Mouse (Mus musculus) liver, embryonic 11.5 days (tissue): ENCODE measurements around the gene Dnajc27. TPM values are rescaled to one million over a fixed set of nuclear protein-coding genes. Genes with fewer than 3 reads are reported as not detected.

Source experiments
- ATAC-seq: fragments of 200-750 bp; cut with Nextera tagmentation; replicated peaks from 2 replicates; pipeline ENCODE4 v1.8.0; 2017; ENCODE audit warnings: moderate number of reproducible peaks, mild to moderate bottlenecking, moderate TSS enrichment, moderate library complexity; ENCODE audit not compliant: low FRiP score
- DNase-seq: peaks from one replicate; pipeline ENCODE4 v3.0.0-alpha.2; 2017; ENCODE audit warnings: low spot score
- H3K27ac ChIP-seq: fragments of 300-500 bp; sonication (generic); 2 replicates; pipeline ENCODE4 v1.5.1; 2014; ENCODE audit warnings: mild to moderate bottlenecking, low read depth, low read length, control low read depth
- H3K27me3 ChIP-seq: fragments of 300-500 bp; sonication (generic); replicated peaks from 2 replicates; pipeline ENCODE4 v1.6.1; 2014; ENCODE audit warnings: low read length, mixed read lengths; ENCODE audit not compliant: control insufficient read depth, insufficient read depth
- H3K36me3 ChIP-seq: fragments of 300-500 bp; sonication (generic); 2 replicates; pipeline ENCODE4 v1.6.1; 2014; ENCODE audit warnings: mild to moderate bottlenecking, low read length, moderate library complexity, mixed read lengths; ENCODE audit not compliant: control insufficient read depth, insufficient read depth
- H3K4me1 ChIP-seq: fragments of 300-500 bp; sonication (generic); replicated peaks from 2 replicates; pipeline ENCODE4 v1.6.1; 2014; ENCODE audit warnings: low read length, mixed read lengths; ENCODE audit not compliant: control insufficient read depth, insufficient read depth
- H3K4me2 ChIP-seq: fragments of 300-500 bp; sonication (generic); 2 replicates; pipeline ENCODE4 v1.6.1; 2014; ENCODE audit warnings: mild to moderate bottlenecking, control low read depth, moderate library complexity
- H3K4me3 ChIP-seq: fragments of 300-500 bp; sonication (generic); 2 replicates; pipeline ENCODE4 v1.5.1; 2014; ENCODE audit warnings: low read depth, low read length, control low read depth
- H3K9ac ChIP-seq: fragments of 300-500 bp; sonication (generic); 2 replicates; pipeline ENCODE4 v1.6.1; 2014; ENCODE audit warnings: low read depth, low read length, control low read depth
- H3K9me3 ChIP-seq: fragments of 300-500 bp; sonication (generic); 2 replicates; pipeline ENCODE4 v1.6.1; 2016; ENCODE audit warnings: low read length, inconsistent platforms, mixed read lengths; ENCODE audit not compliant: control insufficient read depth
- WGBS: fragments of 180-500 bp; shearing (Covaris S2); extraction: QIAGEN DNeasy Blood & Tissue Kit; methylation state at CpG from one replicate; pipeline ENCODE4 v1.1.7; 2014; 5-methylcytosine and 5-hydroxymethylcytosine counted together
- polyA plus RNA-seq: library from polyadenylated mRNA; unstranded; fragments of >200 nt; fragmentation: Nextera tagmentation; extraction: Ambion mirVana; gene quantifications from 2 replicates; pipeline ENCODE4 v1.2.1, GENCODE M21; 2014

The Dnajc27 gene
- polyA plus RNA-seq, 1 experiment from 2014 or later = 5.7 TPM

DNA sequence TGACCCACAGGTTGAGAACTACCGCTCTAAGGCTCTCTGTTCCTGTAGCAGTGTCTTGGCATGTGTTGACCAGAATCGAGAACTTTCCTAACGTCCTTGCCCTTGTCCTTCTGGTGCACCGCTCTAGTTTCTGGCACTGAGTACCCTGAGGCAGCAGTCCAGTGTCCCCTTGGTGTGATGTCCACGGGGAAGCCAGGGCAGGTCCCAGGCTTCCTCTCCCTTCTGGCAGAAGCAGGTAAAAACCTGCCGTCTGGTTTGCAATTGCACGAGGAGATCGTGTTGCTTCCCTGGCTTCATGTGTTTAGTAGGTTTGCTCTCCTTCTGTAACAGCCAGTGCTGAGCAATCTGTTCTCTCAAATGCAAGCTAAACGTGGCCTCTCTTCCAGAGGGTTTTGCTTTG lies 10.7 kb upstream of the Dnajc27 start:
- no peaks in the 10 kb centered on the region for H3K27me3 ChIP-seq
- H3K36me3 ChIP-seq = no peaks in the 10 kb centered on the region
- H3K4me3 ChIP-seq = no peak overlapping the region
- H3K9me3 ChIP-seq = no peaks in the 10 kb centered on the region
- no peak overlapping the region for H3K9ac ChIP-seq
- no peak overlapping the region for H3K27ac ChIP-seq
- 77% methylated on average over 9 of the region's 9 CpGs for WGBS
- H3K4me1 ChIP-seq = no peaks in the 10 kb centered on the region
- ATAC-seq = no peak
- no peak for DNase-seq
- no peak overlapping the region for H3K4me2 ChIP-seq

DNA sequence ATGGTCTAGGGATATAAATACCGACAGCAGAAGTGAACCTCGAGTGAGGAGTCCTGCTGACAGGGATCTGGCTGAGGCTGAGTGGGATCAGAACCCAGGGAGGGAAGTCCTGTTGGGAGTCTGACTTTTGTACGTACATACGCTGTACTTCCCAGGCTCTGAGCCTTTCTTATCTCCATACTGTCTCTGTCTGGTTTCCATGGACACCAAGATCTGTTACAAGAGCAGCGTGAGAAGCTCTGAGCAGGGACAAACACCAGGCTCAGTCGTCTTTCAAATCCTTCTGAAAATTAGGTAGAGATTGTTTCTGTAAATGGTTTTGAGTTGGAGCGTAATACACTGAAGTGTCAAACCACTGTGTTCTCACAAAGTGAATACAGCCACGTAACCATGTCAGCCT lies 7.0 kb upstream of the Dnajc27 start:
- Histone ChIP-seq H3K4me1 (no peaks in the 10 kb centered on the region), H3K27me3 (no peaks in the 10 kb centered on the region), H3K9me3 (no peaks in the 10 kb centered on the region), H3K4me3 (no peak overlapping the region), H3K36me3 (no peaks in the 10 kb centered on the region), H3K27ac (no peak overlapping the region), H3K9ac (no peak overlapping the region), H3K4me2 (no peak overlapping the region)
- DNase-seq = no peak
- no peak for ATAC-seq
- WGBS = 55% methylated on average over 8 of the region's 8 CpGs

DNA sequence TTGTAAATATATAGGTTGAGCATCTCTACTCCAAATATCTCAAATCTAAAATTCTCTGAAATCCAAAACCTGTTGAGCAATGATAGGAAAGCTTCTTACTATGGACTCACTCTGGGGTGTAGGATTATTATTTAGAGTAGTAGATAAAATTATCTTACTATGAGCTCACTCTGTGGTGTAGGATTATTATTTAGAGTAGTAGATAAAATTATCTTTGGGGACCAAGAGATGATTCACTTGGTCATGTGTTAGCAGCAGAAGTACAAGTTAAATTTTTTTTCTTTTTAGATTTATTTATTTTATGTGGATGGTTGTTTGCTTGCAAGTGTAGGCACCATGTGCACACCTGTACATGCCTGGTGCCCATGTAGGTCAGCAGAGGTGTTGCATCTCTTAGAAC lies 6.0 kb upstream of the Dnajc27 start:
- ATAC-seq = no peak
- H3K9me3 ChIP-seq = no peaks in the 10 kb centered on the region
- no peaks in the 10 kb centered on the region for H3K36me3 ChIP-seq
- H3K27ac ChIP-seq = no peak overlapping the region
- H3K9ac ChIP-seq = no peak overlapping the region
- DNase-seq = no peak
- no peaks in the 10 kb centered on the region for H3K4me1 ChIP-seq
- H3K4me3 ChIP-seq = no peak overlapping the region
- no peaks in the 10 kb centered on the region for H3K27me3 ChIP-seq
- no peak overlapping the region for H3K4me2 ChIP-seq

DNA sequence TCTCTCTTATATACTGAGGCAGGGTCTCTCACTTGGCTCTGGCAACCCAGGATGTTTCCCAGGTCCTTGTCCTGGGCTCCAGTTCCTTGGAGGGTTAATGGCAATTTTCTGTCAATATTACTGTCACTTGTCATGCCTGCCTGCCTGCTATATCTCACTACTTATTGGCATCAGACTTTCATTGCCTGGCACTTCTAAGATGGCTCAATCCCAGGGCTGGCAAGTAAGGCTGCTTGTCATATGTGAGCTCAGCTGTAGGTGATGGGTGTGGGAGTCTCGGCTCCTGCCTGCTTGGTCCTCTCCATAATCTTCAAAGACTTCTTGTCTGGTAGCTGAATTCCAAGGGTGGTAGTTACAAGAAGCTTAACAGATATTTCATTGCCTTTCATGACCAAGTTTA lies 4.3 kb upstream of the Dnajc27 start:
- Histone ChIP-seq H3K27ac (no peak overlapping the region), H3K9me3 (no peaks in the 10 kb centered on the region), H3K36me3 (no peaks in the 10 kb centered on the region), H3K4me1 (0 out of 2 replicates have a peak, but pooled peaks cover 2% of the 10 kb centered on the region), H3K27me3 (no peaks in the 10 kb centered on the region), H3K9ac (no peak overlapping the region), H3K4me3 (no peak overlapping the region), H3K4me2 (no peak overlapping the region)
- no peak for DNase-seq
- ATAC-seq = no peak
- 62% methylated on average over 1 of the region's 1 CpGs for WGBS

DNA sequence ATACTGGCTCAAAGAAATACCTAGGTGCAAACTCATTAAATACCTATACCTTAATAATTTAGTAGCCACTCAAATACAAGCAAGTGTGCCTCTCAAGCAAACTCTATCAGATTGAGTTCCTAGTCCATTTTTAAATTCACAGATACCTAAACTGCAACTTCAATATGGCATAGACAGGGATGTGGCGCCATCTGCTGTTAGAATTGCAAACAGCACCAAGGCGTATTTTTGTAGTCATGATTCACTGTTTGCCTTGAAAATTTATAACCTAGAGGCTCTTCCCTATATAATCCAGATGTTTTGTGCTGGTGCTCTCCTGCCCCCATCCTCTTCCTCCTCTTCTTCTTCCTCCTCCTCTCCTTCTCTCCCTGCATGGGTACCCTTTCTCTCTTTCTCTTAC lies 2.1 kb upstream of the Dnajc27 start:
- 1% methylated on average over 2 of the region's 2 CpGs for WGBS
- Histone ChIP-seq H3K27ac (no peak overlapping the region), H3K9ac (no peak overlapping the region), H3K27me3 (no peaks in the 10 kb centered on the region), H3K4me1 (0 out of 2 replicates have a peak, but pooled peaks cover 2% of the 10 kb centered on the region), H3K9me3 (no peaks in the 10 kb centered on the region), H3K36me3 (no peaks in the 10 kb centered on the region), H3K4me2 (no peak overlapping the region), H3K4me3 (no peak overlapping the region)
- peak; percentile 70 for DNase-seq
- no peak for ATAC-seq

DNA sequence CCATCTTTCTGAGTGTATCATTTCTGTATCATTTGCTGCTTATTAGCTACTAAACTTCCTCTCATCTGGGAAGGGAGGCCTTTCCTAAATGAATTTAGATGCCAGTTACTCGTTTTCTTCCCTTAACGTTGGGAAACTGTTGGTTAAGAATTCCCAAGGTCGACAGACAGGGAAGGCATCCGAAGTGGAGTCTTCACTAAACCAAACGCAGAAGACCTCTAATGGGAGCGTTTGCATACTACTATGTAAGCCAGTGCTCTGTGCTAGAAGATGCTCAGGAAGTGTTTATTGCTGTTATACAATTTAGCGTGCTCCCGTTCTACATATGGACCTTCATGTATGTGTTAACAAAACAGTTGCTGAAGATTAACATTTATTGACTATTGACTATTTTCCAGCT lies 1.1 kb downstream of the Dnajc27 start:
- Histone ChIP-seq H3K27ac (no peak overlapping the region), H3K9me3 (no peaks in the 10 kb centered on the region), H3K9ac (no peak overlapping the region), H3K27me3 (no peaks in the 10 kb centered on the region), H3K4me2 (peak overlapping the region; percentile 73), H3K36me3 (peaks cover 3% of the 10 kb centered on the region; the same call in 1 of the 2 replicates), H3K4me1 (0 out of 2 replicates have a peak, but pooled peaks cover 2% of the 10 kb centered on the region), H3K4me3 (no peak overlapping the region)
- WGBS = 73% methylated on average over 8 of the region's 8 CpGs
- DNase-seq (no peak), ATAC-seq (no peak)

DNA sequence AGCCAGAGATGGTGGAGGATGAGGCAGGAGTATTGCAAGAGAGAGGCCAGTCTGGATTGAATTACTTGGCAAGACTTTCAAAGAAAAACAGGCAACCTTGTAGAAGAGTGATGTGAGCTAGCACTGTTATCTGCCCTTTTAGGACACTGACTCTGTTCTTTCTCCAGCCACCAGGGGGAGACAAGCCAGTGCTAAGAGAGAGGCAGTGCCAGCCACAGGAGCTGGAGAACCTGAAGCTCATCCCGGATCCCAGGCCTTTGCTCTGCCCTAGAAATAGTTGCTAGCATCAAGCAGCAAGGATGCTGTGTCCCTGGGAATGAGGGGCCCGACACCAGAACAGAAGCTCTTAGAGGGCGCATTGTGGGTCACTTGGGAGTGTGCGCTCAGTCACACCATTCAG lies 25.0 kb downstream of the Dnajc27 start:
- Histone ChIP-seq H3K9me3 (no peaks in the 10 kb centered on the region), H3K27ac (no peak overlapping the region), H3K27me3 (no peaks in the 10 kb centered on the region), H3K4me1 (no peaks in the 10 kb centered on the region), H3K4me3 (no peak overlapping the region), H3K9ac (no peak overlapping the region), H3K4me2 (no peak overlapping the region), H3K36me3 (peaks cover 15% of the 10 kb centered on the region)
- ATAC-seq = no peak
- DNase-seq = no peak
- 86% methylated on average over 4 of the region's 4 CpGs for WGBS

DNA sequence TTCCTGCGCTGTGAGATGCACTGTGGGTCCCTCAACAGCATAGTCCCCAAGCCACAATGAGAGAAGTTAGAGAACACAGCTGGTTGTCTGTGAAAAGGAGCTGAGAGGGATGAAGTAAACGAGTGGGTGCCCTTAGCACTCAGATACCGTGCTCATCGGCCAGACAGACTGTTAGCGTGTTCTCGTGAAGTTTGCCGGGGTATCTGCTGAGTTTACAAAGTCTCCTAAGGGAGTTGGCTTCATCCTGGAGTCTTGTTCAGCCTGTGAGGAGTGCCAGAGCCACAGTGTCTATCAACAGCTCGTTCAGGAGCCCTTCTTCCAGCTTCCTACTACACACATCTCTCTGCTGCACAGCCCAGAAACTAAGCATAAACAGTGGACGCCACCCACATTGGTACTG lies 33.7 kb downstream of the Dnajc27 start:
- Histone ChIP-seq H3K4me2 (no peak overlapping the region), H3K4me1 (no peaks in the 10 kb centered on the region), H3K9me3 (no peaks in the 10 kb centered on the region), H3K9ac (no peak overlapping the region), H3K36me3 (no peaks in the 10 kb centered on the region), H3K27ac (no peak overlapping the region), H3K27me3 (no peaks in the 10 kb centered on the region), H3K4me3 (no peak overlapping the region)
- ATAC-seq (no peak), DNase-seq (no peak)
- WGBS = 76% methylated on average over 9 of the region's 9 CpGs

DNA sequence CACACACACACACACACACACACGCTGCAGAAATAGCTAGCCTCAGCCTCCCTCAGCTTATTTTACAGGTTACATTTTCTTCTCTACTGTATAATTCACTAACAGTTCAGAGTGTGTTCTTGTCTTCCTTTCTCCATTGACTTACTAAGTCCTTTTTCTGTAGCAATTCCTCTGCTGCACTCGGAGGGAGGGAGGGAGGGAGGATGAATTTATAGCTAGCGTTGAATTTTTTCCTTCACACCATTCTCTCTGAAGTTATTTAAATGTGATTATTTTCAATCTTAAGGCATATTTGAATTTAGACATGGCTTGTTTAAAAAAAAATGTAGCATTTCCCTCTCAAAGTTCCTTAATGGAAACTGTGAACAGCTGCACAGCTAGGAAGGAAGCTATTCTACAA lies 34.8 kb downstream of the Dnajc27 start:
- Histone ChIP-seq H3K27ac (no peak overlapping the region), H3K36me3 (no peaks in the 10 kb centered on the region), H3K4me2 (no peak overlapping the region), H3K4me1 (no peaks in the 10 kb centered on the region), H3K27me3 (no peaks in the 10 kb centered on the region), H3K9ac (no peak overlapping the region), H3K4me3 (no peak overlapping the region), H3K9me3 (no peaks in the 10 kb centered on the region)
- DNase-seq (no peak), ATAC-seq (no peak)
- 86% methylated on average over 3 of the region's 3 CpGs for WGBS
